Mouse (Mus musculus): ENCODE results near the gene Cpxm2. TPM values are rescaled to one million over a fixed set of nuclear protein-coding genes. Genes with fewer than 3 reads are reported as not detected.

Gene Cpxm2
- polyA plus RNA-seq, 1 experiment from 2014 or later, result 0.17 TPM

GRCm38 (mm10) chr7:132015933-132016332 lies 138.6 kb downstream of the Cpxm2 start:
- Histone ChIP-seq H3K27ac (replicated peaks) (no peak overlapping the region), H3K4me2 (no peak overlapping the region), H3K9me3 (no peaks in the 10 kb centered on the region), H3K4me1 (no peaks in the 10 kb centered on the region), H3K27me3 (replicated peaks) (no peaks in the 10 kb centered on the region), H3K36me3 (no peaks in the 10 kb centered on the region), H3K9ac (no peak overlapping the region), H3K4me3 (no peak overlapping the region)
- WGBS, result 64% methylated on average over 3 of the region's 3 CpGs
- no peak for ATAC-seq (ENCODE audit: extremely low read depth, insufficient number of reproducible peaks, low FRiP score, low TSS enrichment)

- H3K4me3 ChIP-seq, result no peak overlapping the region
- H3K27me3 ChIP-seq (replicated peaks), result no peaks in the 10 kb centered on the region
- no peak overlapping the region for H3K27ac ChIP-seq (replicated peaks)
- no peak for ATAC-seq (ENCODE audit: extremely low read depth, insufficient number of reproducible peaks, low FRiP score, low TSS enrichment)
- 14% methylated on average over 3 of the region's 3 CpGs for WGBS
- H3K4me1 ChIP-seq, result no peaks in the 10 kb centered on the region
- no peaks in the 10 kb centered on the region for H3K9me3 ChIP-seq
- no peak overlapping the region for H3K9ac ChIP-seq
- no peak overlapping the region for H3K4me2 ChIP-seq
- H3K36me3 ChIP-seq, result no peaks in the 10 kb centered on the region
Measured at GRCm38 (mm10) chr7:132015193-132015592, 139.3 kb downstream of the Cpxm2 start.

- Histone ChIP-seq H3K4me3 (no peak overlapping the region), H3K36me3 (no peaks in the 10 kb centered on the region), H3K4me2 (no peak overlapping the region), H3K9me3 (no peaks in the 10 kb centered on the region), H3K27ac (replicated peaks) (no peak overlapping the region), H3K27me3 (replicated peaks) (no peaks in the 10 kb centered on the region), H3K4me1 (no peaks in the 10 kb centered on the region), H3K9ac (no peak overlapping the region)
- no peak for ATAC-seq (ENCODE audit: extremely low read depth, insufficient number of reproducible peaks, low FRiP score, low TSS enrichment)
- WGBS, result 63% methylated on average over 5 of the region's 5 CpGs
Measured at GRCm38 (mm10) chr7:132013970-132014369, 140.6 kb downstream of the Cpxm2 start.

- no peaks in the 10 kb centered on the region for H3K36me3 ChIP-seq
- no peak for ATAC-seq (ENCODE audit: extremely low read depth, insufficient number of reproducible peaks, low FRiP score, low TSS enrichment)
Measured at GRCm38 (mm10) chr7:132012969-132013679, 141.4 kb downstream of the Cpxm2 start.

GRCm38 (mm10) chr7:132009002-132009401 lies 145.5 kb downstream of the Cpxm2 start:
- Histone ChIP-seq H3K9ac (no peak overlapping the region), H3K4me3 (no peak overlapping the region), H3K27me3 (replicated peaks) (no peaks in the 10 kb centered on the region), H3K36me3 (no peaks in the 10 kb centered on the region), H3K4me1 (no peaks in the 10 kb centered on the region), H3K9me3 (no peaks in the 10 kb centered on the region), H3K4me2 (no peak overlapping the region), H3K27ac (replicated peaks) (no peak overlapping the region)
- WGBS, result 71% methylated on average over 7 of the region's 7 CpGs
- ATAC-seq (ENCODE audit: extremely low read depth, insufficient number of reproducible peaks, low FRiP score, low TSS enrichment), result no peak; the same call in 1 of the 2 replicates

More at GRCm38 (mm10) chr7:132012969-132013679, 141.4 kb downstream of the Cpxm2 start:
- Histone ChIP-seq H3K27ac (replicated peaks) (no peak overlapping the region), H3K9me3 (no peaks in the 10 kb centered on the region), H3K4me1 (no peaks in the 10 kb centered on the region), H3K4me3 (no peak overlapping the region), H3K27me3 (replicated peaks) (no peaks in the 10 kb centered on the region), H3K4me2 (no peak overlapping the region), H3K9ac (no peak overlapping the region)
- WGBS, result 24% methylated on average over 1 of the region's 1 CpGs

GRCm38 (mm10) chr7:132005996-132006696 lies 148.4 kb downstream of the Cpxm2 start:
- H3K4me2 ChIP-seq, result no peak overlapping the region
- no peak overlapping the region for H3K27ac ChIP-seq (replicated peaks)
- no peaks in the 10 kb centered on the region for H3K36me3 ChIP-seq
- no peak overlapping the region for H3K4me3 ChIP-seq
- H3K27me3 ChIP-seq (replicated peaks), result no peaks in the 10 kb centered on the region
- WGBS, result 75% methylated on average over 14 of the region's 14 CpGs
- H3K9ac ChIP-seq, result no peak overlapping the region
- ATAC-seq (ENCODE audit: extremely low read depth, insufficient number of reproducible peaks, low FRiP score, low TSS enrichment), result no peak
- H3K4me1 ChIP-seq, result no peaks in the 10 kb centered on the region
- no peaks in the 10 kb centered on the region for H3K9me3 ChIP-seq

- H3K4me1 ChIP-seq, result no peaks in the 10 kb centered on the region
- H3K36me3 ChIP-seq, result no peaks in the 10 kb centered on the region
- no peak for ATAC-seq (ENCODE audit: extremely low read depth, insufficient number of reproducible peaks, low FRiP score, low TSS enrichment)
- H3K4me3 ChIP-seq, result no peak overlapping the region
- H3K27me3 ChIP-seq (replicated peaks), result no peaks in the 10 kb centered on the region
- no peak overlapping the region for H3K4me2 ChIP-seq
- H3K27ac ChIP-seq (replicated peaks), result no peak overlapping the region
- WGBS, result 66% methylated on average over 3 of the region's 3 CpGs
- no peaks in the 10 kb centered on the region for H3K9me3 ChIP-seq
- no peak overlapping the region for H3K9ac ChIP-seq
Measured at GRCm38 (mm10) chr7:131992873-131993272, 161.7 kb downstream of the Cpxm2 start.

- Histone ChIP-seq H3K4me3 (no peak overlapping the region), H3K27ac (replicated peaks) (no peak overlapping the region), H3K27me3 (replicated peaks) (no peaks in the 10 kb centered on the region), H3K36me3 (no peaks in the 10 kb centered on the region), H3K9me3 (no peaks in the 10 kb centered on the region), H3K9ac (no peak overlapping the region), H3K4me2 (no peak overlapping the region), H3K4me1 (no peaks in the 10 kb centered on the region)
- 46% methylated on average over 1 of the region's 1 CpGs for WGBS
- no peak for ATAC-seq (ENCODE audit: extremely low read depth, insufficient number of reproducible peaks, low FRiP score, low TSS enrichment)
Measured at GRCm38 (mm10) chr7:131992226-131992625, 162.3 kb downstream of the Cpxm2 start.

- H3K4me1 ChIP-seq, result no peaks in the 10 kb centered on the region
- H3K4me3 ChIP-seq, result no peak overlapping the region
- no peak overlapping the region for H3K4me2 ChIP-seq
- no peak for ATAC-seq (ENCODE audit: extremely low read depth, insufficient number of reproducible peaks, low FRiP score, low TSS enrichment)
- WGBS, result 11% methylated on average over 6 of the region's 6 CpGs
- no peak overlapping the region for H3K9ac ChIP-seq
- H3K27me3 ChIP-seq (replicated peaks), result no peaks in the 10 kb centered on the region
- H3K27ac ChIP-seq (replicated peaks), result no peak overlapping the region
- no peaks in the 10 kb centered on the region for H3K9me3 ChIP-seq
- H3K36me3 ChIP-seq, result no peaks in the 10 kb centered on the region
Measured at GRCm38 (mm10) chr7:131989056-131989455, 165.5 kb downstream of the Cpxm2 start.

Other genes with a start within 250 kb of the Cpxm2 start
- gene Gpr26, start 188.3 kb downstream of the Cpxm2 start, polyA plus RNA-seq (2015; fragmentation: Nextera tagmentation; extraction: Ambion mirVana), result not detected in 2 replicates
- 3.1 and 3.8 TPM in 2 replicates for gene Chst15, start 162.5 kb upstream of the Cpxm2 start, polyA plus RNA-seq (2015; fragmentation: Nextera tagmentation; extraction: Ambion mirVana)

Measured in heart, embryonic 13.5 days (tissue).